Mouse (Mus musculus) cortical plate, adult 2 months (tissue): Measurements from ENCODE around the gene Fbxl21. TPM values are rescaled to one million over a fixed set of nuclear protein-coding genes. Genes with fewer than 3 reads are reported as not detected.
A peak's percentile ranks its signal among the peaks of the same experiment; 100 is the strongest.

Experiments used
- H3K27ac ChIP-seq: fragments of 200-500 bp; 2 replicates; pipeline ENCODE4 v1.5.1; 2012; ENCODE audit warnings: low read length, control low read depth, inconsistent platforms; ENCODE audit not compliant: insufficient read depth
- H3K4me1 ChIP-seq: fragments of 200-500 bp; 2 replicates; pipeline ENCODE4 v1.6.1; 2011; ENCODE audit warnings: low read length; ENCODE audit not compliant: control insufficient read depth, insufficient read depth
- H3K4me3 ChIP-seq: fragments of 200-500 bp; 2 replicates; pipeline ENCODE4 v1.5.1; 2011; ENCODE audit warnings: mild to moderate bottlenecking, low read length, control low read depth; ENCODE audit not compliant: insufficient read depth
- CTCF ChIP-seq: fragments of 200-500 bp; IDR thresholded peaks from 2 replicates; pipeline ENCODE4 v1.5.1; 2011; ENCODE audit warnings: mild to moderate bottlenecking, control low read depth, low read length; ENCODE audit not compliant: insufficient read depth; ENCODE audit errors: extremely low read depth
- POLR2A ChIP-seq: fragments of 200-500 bp; IDR thresholded peaks from 2 replicates; pipeline ENCODE4 v1.6.1; 2011; ENCODE audit warnings: mild to moderate bottlenecking, low read length, control low read depth; ENCODE audit not compliant: insufficient read depth; ENCODE audit errors: extremely low read depth
- polyA plus RNA-seq: library from polyadenylated mRNA; depleted of rRNA; stranded (reverse); fragments of >200 nt; gene quantifications from 2 replicates; pipeline ENCODE4 v1.2.3, GENCODE M21; 2012

The Fbxl21 gene
- polyA plus RNA-seq, 1 experiment, result 6.1 TPM

DNA sequence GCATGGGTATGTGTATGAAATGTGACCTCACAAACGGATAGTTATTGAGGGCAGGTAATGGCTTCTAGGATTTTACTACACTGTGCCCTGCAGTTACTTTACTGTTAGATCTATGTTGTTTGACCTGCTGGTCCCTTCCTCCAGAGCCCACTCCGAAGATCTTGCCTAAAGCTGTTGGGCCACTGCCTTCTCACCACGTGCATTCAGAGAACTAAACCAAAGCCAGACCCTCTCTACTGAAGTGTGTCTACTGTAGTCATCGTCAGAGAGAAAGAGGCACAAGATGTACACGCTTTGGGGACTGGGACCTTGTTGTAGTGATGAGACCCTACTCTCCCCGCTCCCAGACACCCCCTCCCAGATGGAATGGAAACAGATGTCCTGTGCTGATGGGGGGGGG, 29.4 kb downstream of the Fbxl21 start:
- Histone ChIP-seq H3K27ac (no peak overlapping the region), H3K4me3 (no peak overlapping the region), H3K4me1 (no peaks in the 10 kb centered on the region; the same call in 1 of the 2 replicates)
- TF ChIP-seq POLR2A (no peak), CTCF (no peak)

DNA sequence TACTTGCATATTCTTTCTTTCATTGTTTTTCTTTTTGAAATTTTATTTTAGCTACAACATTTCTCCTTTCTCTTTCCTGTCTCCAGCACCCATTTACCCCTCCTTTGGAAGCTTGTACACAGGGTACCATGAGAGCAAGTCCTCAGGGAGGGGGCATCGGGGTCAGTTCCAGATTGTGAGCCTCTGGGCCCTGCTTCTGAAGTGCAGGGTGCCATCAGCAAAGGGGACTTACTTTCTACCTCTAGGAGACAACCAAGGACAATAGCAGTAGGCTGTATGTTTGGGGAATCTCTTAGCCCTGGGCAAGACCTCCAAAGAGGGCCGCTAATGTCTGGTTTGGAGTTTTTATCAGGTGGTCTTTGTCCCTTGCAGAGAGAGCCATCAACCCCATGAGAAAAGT, 31.7 kb downstream of the Fbxl21 start:
- TF ChIP-seq CTCF (no peak), POLR2A (no peak)
- no peak overlapping the region for H3K27ac ChIP-seq
- no peak overlapping the region for H3K4me3 ChIP-seq
- H3K4me1 ChIP-seq, result no peaks in the 10 kb centered on the region; the same call in 1 of the 2 replicates

DNA sequence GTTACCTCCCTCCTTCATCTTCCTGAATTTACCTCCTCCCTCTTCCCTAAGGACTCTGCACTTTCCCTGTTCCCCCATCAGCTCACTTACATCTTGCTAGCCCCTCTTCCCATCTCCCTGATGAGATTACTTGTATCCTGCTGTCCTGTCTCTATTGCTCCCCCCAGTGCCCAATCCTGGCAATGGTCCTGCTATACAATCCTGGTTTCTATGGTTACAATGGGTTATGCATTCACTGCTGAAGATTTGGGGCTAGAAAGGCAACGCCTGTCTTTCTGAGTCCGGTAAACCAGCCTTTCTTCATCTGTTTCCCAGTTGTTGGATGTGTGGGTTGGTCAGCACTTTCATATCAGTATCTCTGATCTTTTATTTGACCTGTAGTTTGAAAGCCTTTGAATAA, 32.1 kb downstream of the Fbxl21 start:
- peak; percentile 56 for TF ChIP-seq CTCF
- TF ChIP-seq POLR2A, result no peak

DNA sequence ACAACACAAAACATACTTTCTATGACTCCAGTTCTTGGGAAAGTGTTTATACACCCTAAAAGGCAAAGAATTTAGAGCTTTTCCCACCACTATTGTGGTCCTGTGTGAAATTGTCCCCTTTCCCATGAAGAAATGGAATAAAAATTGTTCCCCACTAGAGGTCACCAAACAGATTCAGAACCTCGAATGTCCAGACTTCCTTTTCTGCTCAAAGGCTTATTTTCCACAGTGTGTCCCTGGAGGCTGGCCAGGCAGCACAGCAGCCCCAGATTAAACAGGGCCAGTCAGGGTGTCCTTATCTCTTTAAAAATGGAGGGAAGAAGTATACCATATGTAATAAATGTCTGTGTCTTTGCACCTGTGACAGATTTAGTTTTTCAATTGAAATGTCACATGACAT, 33.7 kb downstream of the Fbxl21 start:
- H3K27ac ChIP-seq, result no peak overlapping the region
- TF ChIP-seq POLR2A, result no peak
- peak; percentile 26; the same call in 1 of the 2 replicates for TF ChIP-seq CTCF
- no peaks in the 10 kb centered on the region; the same call in 1 of the 2 replicates for H3K4me1 ChIP-seq
- H3K4me3 ChIP-seq, result no peak overlapping the region

More for the DNA sequence above, 32.1 kb downstream of the Fbxl21 start:
- no peaks in the 10 kb centered on the region; the same call in 1 of the 2 replicates for H3K4me1 ChIP-seq
- H3K4me3 ChIP-seq, result no peak overlapping the region
- H3K27ac ChIP-seq, result no peak overlapping the region

DNA sequence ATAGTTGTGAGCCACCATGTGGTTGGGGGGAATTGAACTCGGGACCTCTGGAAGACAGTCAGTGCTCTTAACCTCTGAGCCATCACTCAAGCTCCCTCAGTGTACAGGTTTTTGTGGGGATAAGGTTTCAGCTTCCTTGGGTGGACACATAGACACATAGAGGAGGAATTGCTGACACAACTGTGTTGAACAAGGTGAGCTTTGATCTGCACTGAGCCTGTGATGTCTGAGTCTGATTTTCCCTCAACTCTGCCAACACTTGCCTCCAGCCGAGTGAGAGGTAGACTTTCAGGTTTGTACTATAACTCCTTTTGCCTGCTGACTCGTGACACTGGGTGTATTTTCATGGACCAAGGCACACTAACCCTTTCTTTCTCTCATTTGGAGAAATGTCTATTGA, 34.4 kb downstream of the Fbxl21 start:
- TF ChIP-seq POLR2A (no peak), CTCF (no peak)
- Histone ChIP-seq H3K4me1 (no peaks in the 10 kb centered on the region; the same call in 1 of the 2 replicates), H3K27ac (no peak overlapping the region), H3K4me3 (no peak overlapping the region)

DNA sequence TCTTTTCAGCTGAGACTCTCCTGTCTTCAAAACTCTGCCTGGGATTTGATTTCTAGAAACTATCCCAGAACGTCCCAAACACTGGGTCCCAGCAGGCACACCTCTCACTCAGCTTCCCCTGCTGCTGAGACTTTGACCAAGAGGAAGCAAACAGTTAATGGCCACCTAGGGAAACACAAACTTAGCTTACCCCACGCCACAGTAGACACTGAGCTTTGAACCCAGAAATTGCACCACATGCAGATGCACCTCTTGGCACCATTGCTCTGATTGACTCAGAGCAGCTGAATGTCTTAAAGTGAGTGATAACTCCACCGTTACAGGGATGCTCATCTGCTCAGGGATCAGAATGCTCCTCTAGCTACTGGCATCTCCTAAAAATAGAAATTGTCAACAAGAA, 36.5 kb downstream of the Fbxl21 start:
- no peak overlapping the region for H3K27ac ChIP-seq
- H3K4me1 ChIP-seq, result no peaks in the 10 kb centered on the region; the same call in 1 of the 2 replicates
- no peak overlapping the region for H3K4me3 ChIP-seq
- no peak for TF ChIP-seq POLR2A
- no peak for TF ChIP-seq CTCF

DNA sequence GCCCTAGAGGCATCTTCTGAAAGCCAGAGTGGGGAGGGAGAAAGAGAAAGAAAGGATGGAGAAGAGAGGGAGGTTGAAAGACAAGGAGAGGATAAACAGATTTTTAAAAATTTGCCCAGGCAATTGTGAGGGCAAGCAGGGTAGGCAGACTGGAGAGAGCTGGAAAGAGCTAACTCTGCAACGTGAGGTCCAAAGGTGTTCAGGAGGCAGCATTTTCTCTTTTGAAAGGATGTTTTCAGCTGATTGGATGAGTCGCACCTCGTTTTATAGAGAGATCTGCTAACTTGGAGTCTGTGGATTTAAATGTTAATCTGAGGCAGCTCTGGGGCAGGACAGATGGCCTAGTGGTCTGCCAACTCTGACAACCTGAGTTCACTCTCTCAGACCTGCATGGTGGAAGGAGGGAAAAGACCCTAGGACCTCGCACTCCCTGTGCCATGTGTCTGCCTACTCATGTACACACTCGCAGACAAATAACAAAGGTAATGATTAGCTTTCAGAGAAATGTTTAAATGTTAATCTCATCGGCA, 37.6 kb downstream of the Fbxl21 start:
- H3K27ac ChIP-seq, result no peak overlapping the region
- no peaks in the 10 kb centered on the region for H3K4me1 ChIP-seq
- H3K4me3 ChIP-seq, result no peak overlapping the region
- no peak for TF ChIP-seq POLR2A
- TF ChIP-seq CTCF, result no peak

DNA sequence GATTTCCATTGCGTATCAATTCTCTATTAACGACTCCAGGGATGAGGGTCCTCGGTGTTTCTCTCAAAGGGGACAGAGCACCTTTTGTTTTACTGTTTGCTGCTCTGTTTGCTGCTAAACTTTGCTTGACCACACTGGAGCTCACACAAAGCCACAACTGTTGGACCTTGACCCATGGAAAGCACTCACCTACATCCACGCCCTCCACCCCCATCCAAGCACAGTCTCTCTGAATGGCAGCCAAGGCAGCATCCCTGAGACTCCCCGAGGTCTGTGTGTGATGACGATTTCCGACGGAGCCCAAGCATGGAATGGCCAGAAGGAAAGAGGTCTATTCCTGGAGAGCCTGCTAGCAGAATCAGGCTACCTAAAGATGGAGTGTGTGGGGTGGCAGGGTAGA, 38.9 kb downstream of the Fbxl21 start:
- Histone ChIP-seq H3K4me1 (no peaks in the 10 kb centered on the region), H3K4me3 (no peak overlapping the region), H3K27ac (no peak overlapping the region)
- no peak for TF ChIP-seq CTCF
- no peak for TF ChIP-seq POLR2A

DNA sequence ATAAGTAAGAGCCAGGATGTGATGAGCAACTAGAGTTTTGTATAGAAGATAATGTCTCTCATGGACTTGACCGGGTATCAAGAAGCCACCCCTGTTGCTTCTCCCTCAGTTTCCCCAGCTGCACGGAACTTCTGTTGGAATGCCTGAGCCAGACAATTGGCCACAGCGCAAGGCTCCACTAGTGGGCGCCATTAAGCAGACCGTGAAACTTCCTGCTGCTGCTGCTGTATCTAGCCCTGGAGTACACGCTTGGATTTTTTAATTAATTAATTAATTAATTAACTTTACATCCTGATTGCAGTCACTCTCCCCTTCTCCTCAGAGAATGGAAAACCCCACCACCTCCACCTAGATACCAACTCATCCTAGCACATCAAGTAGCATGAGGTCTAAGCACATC, 40.8 kb downstream of the Fbxl21 start:
- Histone ChIP-seq H3K27ac (no peak overlapping the region), H3K4me1 (no peaks in the 10 kb centered on the region), H3K4me3 (no peak overlapping the region)
- TF ChIP-seq POLR2A (no peak), CTCF (peak; percentile 62)

DNA sequence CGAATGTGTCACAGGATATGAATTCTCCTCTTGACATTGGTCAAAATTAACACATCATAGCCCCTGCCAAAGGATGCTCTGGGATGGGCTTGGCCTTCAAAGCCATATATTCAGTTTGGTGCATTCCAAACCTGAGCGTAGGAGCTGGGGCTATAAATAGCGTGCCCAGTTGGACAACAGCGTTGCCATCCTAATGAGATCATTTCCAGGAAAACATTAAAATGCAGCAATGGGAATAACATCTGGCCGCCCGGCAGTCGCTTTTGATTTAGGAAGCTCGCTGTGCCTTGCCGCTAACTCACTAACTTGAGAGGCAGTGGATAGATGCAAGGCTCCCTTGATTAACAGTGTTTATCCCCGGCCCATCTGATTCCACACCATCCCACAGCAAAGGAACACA, 44.1 kb downstream of the Fbxl21 start:
- TF ChIP-seq CTCF, result no peak
- no peak for TF ChIP-seq POLR2A
- no peak overlapping the region for H3K4me3 ChIP-seq
- H3K27ac ChIP-seq, result no peak overlapping the region
- no peaks in the 10 kb centered on the region for H3K4me1 ChIP-seq

DNA sequence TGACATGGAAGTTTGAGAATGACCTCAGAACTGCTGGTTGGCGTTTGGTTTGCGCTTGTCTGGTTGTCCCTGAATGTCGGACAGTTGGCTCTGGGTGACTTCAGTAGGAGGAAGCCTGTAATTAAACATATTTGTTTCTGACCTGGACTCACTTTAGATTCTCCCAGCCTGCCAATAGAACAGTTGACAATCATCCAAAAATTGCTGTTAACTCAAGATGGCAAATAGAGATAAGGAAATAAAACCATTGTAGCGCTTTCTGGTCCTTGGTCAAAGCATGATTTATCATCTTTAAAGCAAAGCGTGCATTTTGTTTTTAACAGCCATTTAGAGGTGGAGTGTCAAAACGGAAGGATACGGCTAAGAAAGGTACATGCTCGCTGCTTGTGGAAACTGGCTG, 49.4 kb downstream of the Fbxl21 start:
- TF ChIP-seq POLR2A (no peak), CTCF (no peak)
- H3K27ac ChIP-seq, result no peak overlapping the region

More for the DNA sequence above, 49.4 kb downstream of the Fbxl21 start:
- Histone ChIP-seq H3K4me1 (no peaks in the 10 kb centered on the region), H3K4me3 (no peak overlapping the region)
